In genomic region chr4:34529941-34530340, GRCm38 (mm10) we compare ENCODE assay signal across 29 mouse cellular contexts. TPM values are rescaled to one million over a fixed set of nuclear protein-coding genes. Genes with fewer than 3 reads are reported as not detected.
DNase-seq lines count a peak whose midpoint lies in the region; ATAC-seq and TF ChIP-seq lines count a peak whose summit lies in the region.
"Had no signal": no experiment of that assay in that cellular context is flagged by ENCODE, and none has a peak within 500 bp of the region (broad histone marks: within the 10 kb centered on the region; RNA-seq: fewer than 3 reads in every experiment).

No protein-coding gene starts in this region.

- H3K27me3 ChIP-seq in heart, embryonic 11.5 days (ENCODE audit: control insufficient read depth, insufficient read depth, low read length) = no peaks in the 10 kb centered on the region
- no peaks in the 10 kb centered on the region for H3K27me3 ChIP-seq in cerebellum, adult 2 months (ENCODE audit: control insufficient read depth, insufficient read depth, low read length)
- H3K27me3 ChIP-seq: CH12.LX; embryonic facial prominence, embryonic 12.5 days; heart, embryonic 13.5 days; hindbrain, embryonic 15.5 days; limb, embryonic 12.5 days; liver, embryonic 15.5 days; midbrain, embryonic 13.5 days had no signal

- H3K9me3 ChIP-seq in heart, embryonic 11.5 days (replicated peaks; ENCODE audit: control insufficient read depth, low read length) = 0 out of 2 replicates have a peak, but pooled peaks cover 4% of the 10 kb centered on the region
- H3K9me3 ChIP-seq: embryonic facial prominence, embryonic 12.5 days; hindbrain, embryonic 15.5 days; limb, embryonic 12.5 days; liver, embryonic 15.5 days; midbrain, embryonic 13.5 days had no signal

- no peak overlapping the region for H3K4me2 ChIP-seq in heart, embryonic 11.5 days
- H3K4me2 ChIP-seq: embryonic facial prominence, embryonic 12.5 days; heart, embryonic 13.5 days; hindbrain, embryonic 15.5 days; limb, embryonic 12.5 days; liver, embryonic 15.5 days; lung, embryonic 14.5 days; midbrain, embryonic 13.5 days had no signal

- no peaks in the 10 kb centered on the region for H3K4me1 ChIP-seq in heart, embryonic 11.5 days (ENCODE audit: control insufficient read depth, insufficient read depth, low read length)
- peaks cover 4% of the 10 kb centered on the region for H3K4me1 ChIP-seq in cerebellum, adult 2 months (ENCODE audit: control insufficient read depth, insufficient read depth, low read length)
- H3K4me1 ChIP-seq: embryonic facial prominence, embryonic 12.5 days; heart, embryonic 13.5 days; hindbrain, embryonic 15.5 days; limb, embryonic 12.5 days; liver, embryonic 15.5 days; midbrain, embryonic 13.5 days had no signal

- no peaks in the 10 kb centered on the region for H3K36me3 ChIP-seq in heart, embryonic 11.5 days (ENCODE audit: control insufficient read depth, insufficient read depth, low read length)
- H3K36me3 ChIP-seq: embryonic facial prominence, embryonic 12.5 days; heart, embryonic 13.5 days; hindbrain, embryonic 15.5 days; limb, embryonic 12.5 days; liver, embryonic 15.5 days; midbrain, embryonic 13.5 days had no signal

- TF ChIP-seq CTCF in cerebellum, adult 2 months (IDR thresholded peaks at IDR 0.05; ENCODE audit: borderline replicate concordance, insufficient read depth, low read depth, low read length) = no peak

- H3K27ac ChIP-seq in heart, embryonic 11.5 days (ENCODE audit: low read depth, low read length) = no peak overlapping the region
- H3K27ac ChIP-seq in cerebellum, adult 2 months (ENCODE audit: insufficient read depth, low read length) = no peak overlapping the region
- H3K27ac ChIP-seq: embryonic facial prominence, embryonic 12.5 days; heart, adult 2 months; heart, embryonic 13.5 days; hindbrain, embryonic 15.5 days; limb, embryonic 12.5 days; liver, embryonic 15.5 days; midbrain, embryonic 13.5 days had no signal

- no peak overlapping the region for H3K4me3 ChIP-seq in heart, embryonic 11.5 days (ENCODE audit: low read depth, low read length)
- H3K4me3 ChIP-seq in cerebellum, adult 2 months (replicated peaks; ENCODE audit: insufficient read depth, low read depth, low read length) = no peak overlapping the region
- H3K4me3 ChIP-seq: embryonic facial prominence, embryonic 12.5 days; heart, adult 2 months; heart, embryonic 13.5 days; hindbrain, embryonic 15.5 days; limb, embryonic 12.5 days; liver, embryonic 15.5 days; midbrain, embryonic 13.5 days had no signal

- 83% methylated on average over 6 of the region's 6 CpGs for WGBS in heart, embryonic 11.5 days (ENCODE audit: insufficient replicate concordance)
- WGBS in cerebellum, adult 2 months = 11% methylated on average over 6 of the region's 6 CpGs

- TF ChIP-seq POLR2A in cerebellum, adult 2 months (IDR thresholded peaks at IDR 0.05; ENCODE audit: borderline replicate concordance, insufficient read depth, low read length) = peak; percentile 25; the same call in 1 of the 2 replicates

- peak; percentile 37 for DNase-seq in heart, adult 11 months
- peak; percentile 85 for DNase-seq in brain, adult 2 months (ENCODE audit: low read depth, low spot score)
- DNase-seq in cerebellum, adult 2 months = peak; percentile 83 to 85
- peak; percentile 88 for DNase-seq in cerebellum, postnatal 14 days
- DNase-seq in kidney, adult 18-20 months = no peak
- DNase-seq in right cerebral cortex, adult 18-20 months = no peak
- DNase-seq in thymus, postnatal 10 days (ENCODE audit: low spot score in 2 of 2) = no peak
- DNase-seq: adrenal gland, adult 2 months; embryo, embryonic 11 days; gastrocnemius, postnatal 25 days; heart, adult 2 months; heart, postnatal 10 days; kidney, adult 9 months; kidney, postnatal 14 days; layer of hippocampus, adult 9-11 months; lung, embryonic 14.5 days; lung, postnatal 14 days; spleen, adult 18-20 months; thymus, postnatal 36 days had no signal

- H3K9ac ChIP-seq in heart, embryonic 11.5 days (ENCODE audit: low read depth, low read length) = no peak overlapping the region
- H3K9ac ChIP-seq: embryonic facial prominence, embryonic 12.5 days; heart, embryonic 13.5 days; hindbrain, embryonic 15.5 days; limb, embryonic 12.5 days; liver, embryonic 15.5 days; lung, embryonic 14.5 days; midbrain, embryonic 13.5 days had no signal

- no peak for ATAC-seq in heart, embryonic 11.5 days (replicated peaks; ENCODE audit: insufficient number of reproducible peaks, low FRiP score, low TSS enrichment)
- ATAC-seq: activated CD4-positive, CD25-positive, alpha-beta regulatory T cell, adult 4 months; forebrain, embryonic 14.5 days; midbrain, embryonic 13.5 days had no signal

RNA-seq across cellular contexts. Expression of gene Akirin2, which starts 20.8 kb away (rescaled TPM):
- polyA plus RNA-seq in heart, embryonic 11.5 days (2014; fragmentation: Nextera tagmentation; extraction: Ambion mirVana) = 50.5 and 52.5 TPM in 2 replicates
- 67.1 and 72.2 TPM in 2 replicates for polyA plus RNA-seq in cerebellum, adult 2 months (2012; rRNA removed)

Comparison
In these comparisons a context has a peak if more than half of its experiments do, and no peak if none do; other contexts are left out.
1. DNase-seq: peak in heart, adult 11 months (single experiment), brain, adult 2 months (single experiment), cerebellum, adult 2 months (2 of 2) and cerebellum, postnatal 14 days (2 of 2); none in kidney, adult 18-20 months (single experiment), right cerebral cortex, adult 18-20 months (single experiment) and thymus, postnatal 10 days (0 of 2).